Mouse (Mus musculus) CH12.LX (cell line): ENCODE data around the gene Borcs6. TPM values are rescaled to one million over a fixed set of nuclear protein-coding genes. Genes with fewer than 3 reads are reported as not detected.

Source experiments
- DNase-seq: peaks from one replicate; pipeline ENCODE4 v3.0.0-alpha.2; 2013; ENCODE audit errors: extremely low read depth
- H3K27ac ChIP-seq: 2 replicates; pipeline ENCODE4 v1.5.1; 2012; ENCODE audit warnings: low read depth, mild to moderate bottlenecking, control low read depth, moderate library complexity; ENCODE audit not compliant: insufficient read depth
- H3K27me3 ChIP-seq: replicated peaks from 2 replicates; pipeline ENCODE3; 2012; ENCODE audit warnings: inconsistent platforms
- H3K36me3 ChIP-seq, 2 experiments: replicated peaks in 1 of 2; 2 replicates each; pipeline versions ENCODE3 to v1.6.1; 2012; ENCODE audit warnings: inconsistent platforms in 1 of 2, low read length in 1 of 2, mild to moderate bottlenecking in 1 of 2, mixed read lengths in 1 of 2, moderate library complexity in 1 of 2; ENCODE audit not compliant: control insufficient read depth in 1 of 2, insufficient read depth in 1 of 2
- H3K4me1 ChIP-seq, 2 experiments: 2 replicates each; pipeline ENCODE4 v1.6.1; 2012; ENCODE audit warnings: inconsistent platforms in 1 of 2, moderate library complexity in 1 of 2; ENCODE audit not compliant: insufficient read depth in 2 of 2, control insufficient read depth in 1 of 2
- H3K4me2 ChIP-seq: 2 replicates; pipeline ENCODE4 v1.6.1; 2012; ENCODE audit warnings: low read depth, mild to moderate bottlenecking, control low read depth; ENCODE audit not compliant: poor library complexity, insufficient read depth, severe bottlenecking
- H3K4me3 ChIP-seq, 3 experiments: fragments of 150-350 bp in 1 of 3; sonication (generic) in 1 of 3; replicated peaks in 1 of 3; 2 replicates each; pipeline versions ENCODE3 to v1.5.1; 2011 to 2012; ENCODE audit warnings: low read depth in 2 of 3, low read length in 2 of 3, mild to moderate bottlenecking in 2 of 3, moderate library complexity in 2 of 3, control low read depth in 1 of 3, improper control_type of control experiment in 1 of 3, inconsistent platforms in 1 of 3, mixed read lengths in 1 of 3; ENCODE audit not compliant: poor library complexity in 1 of 3
- H3K79me2 ChIP-seq: replicated peaks from 2 replicates; pipeline ENCODE4 v1.6.1; 2012; ENCODE audit warnings: mild to moderate bottlenecking, moderate library complexity; ENCODE audit not compliant: control insufficient read depth, poor library complexity, insufficient read depth, severe bottlenecking; ENCODE audit errors: extremely low read depth
- H3K9ac ChIP-seq: 2 replicates; pipeline ENCODE4 v1.6.1; 2012; ENCODE audit warnings: low read depth, mild to moderate bottlenecking, control low read depth, moderate library complexity; ENCODE audit not compliant: insufficient read depth
- H3K9me3 ChIP-seq: replicated peaks from 2 replicates; pipeline ENCODE3; 2012; ENCODE audit warnings: low read length, inconsistent platforms, mixed read lengths
- CTCF ChIP-seq, 2 experiments: IDR thresholded peaks in 1 of 2; conservative IDR thresholded peaks in 1 of 2; 2 replicates each; pipeline ENCODE4 v1.5.1; 2011 to 2012; ENCODE audit warnings: low read depth in 2 of 2, low read length in 2 of 2, improper control_type of control experiment in 1 of 2, inconsistent platforms in 1 of 2, mild to moderate bottlenecking in 1 of 2, moderate library complexity in 1 of 2
- ELF1 ChIP-seq: IDR thresholded peaks from 2 replicates; pipeline ENCODE4 v1.6.1; 2014; ENCODE audit warnings: low read depth, mild to moderate bottlenecking, inconsistent platforms, low read length, improper control_type of control experiment
- IRF4 ChIP-seq: IDR thresholded peaks from 2 replicates; pipeline ENCODE4 v1.6.1; 2014; ENCODE audit warnings: low read depth, mild to moderate bottlenecking, inconsistent platforms, low read length, improper control_type of control experiment
- MAX ChIP-seq: IDR thresholded peaks from 2 replicates; pipeline ENCODE4 v1.6.1; 2011; ENCODE audit warnings: low read length, improper control_type of control experiment
- MEF2A ChIP-seq: IDR thresholded peaks from 2 replicates; pipeline ENCODE4 v1.6.1; 2014; ENCODE audit warnings: low read depth, mild to moderate bottlenecking, inconsistent platforms, low read length, improper control_type of control experiment, borderline replicate concordance
- MXI1 ChIP-seq: IDR thresholded peaks from 2 replicates; pipeline ENCODE4 v1.6.1; 2011; ENCODE audit warnings: mild to moderate bottlenecking, low read depth, low read length, improper control_type of control experiment
- NELFE ChIP-seq: IDR thresholded peaks from 2 replicates; pipeline ENCODE4 v1.6.1; 2011; ENCODE audit warnings: low read depth, low read length, improper control_type of control experiment
- NRF1 ChIP-seq: IDR thresholded peaks from 2 replicates; pipeline ENCODE4 v1.6.1; 2014; ENCODE audit warnings: low read depth, mild to moderate bottlenecking, inconsistent platforms, low read length, improper control_type of control experiment, moderate library complexity
- POLR2A ChIP-seq: IDR thresholded peaks from 2 replicates; pipeline ENCODE4 v1.6.1; 2011; ENCODE audit warnings: low read depth, mild to moderate bottlenecking, improper control_type of control experiment, low read length
- RAD21 ChIP-seq: IDR thresholded peaks from 2 replicates; pipeline ENCODE4 v1.6.1; 2011; ENCODE audit warnings: low read depth, mild to moderate bottlenecking, low read length, improper control_type of control experiment, moderate library complexity
- SMC3 ChIP-seq: IDR thresholded peaks from 2 replicates; pipeline ENCODE4 v1.6.1; 2011; ENCODE audit warnings: low read depth, low read length, improper control_type of control experiment
- ZMIZ1 ChIP-seq: IDR thresholded peaks from 2 replicates; pipeline ENCODE4 v1.6.1; 2012; ENCODE audit warnings: low read depth, mild to moderate bottlenecking, inconsistent platforms, low read length, improper control_type of control experiment
- ZNF384 ChIP-seq: IDR thresholded peaks from 2 replicates; pipeline ENCODE4 v1.6.1; 2012; ENCODE audit warnings: low read depth, low read length, improper control_type of control experiment, inconsistent platforms
- dilution Hi-C: fragments of 300-500 bp; cut with MboI; formaldehyde crosslinking; loops from 2 replicates; pipeline ENCODE4 v1.14.3; 2020; ENCODE audit warnings: low sequenced_read_pairs; ENCODE audit not compliant: extremely low pct_unique_long_range_greater_than_20kb, extremely low pct_ligation_motif_present
- in situ Hi-C: fragments of 300-500 bp; cut with MboI; formaldehyde crosslinking; loops from 3 replicates; pipeline ENCODE4 v1.14.3; 2019; ENCODE audit warnings: low sequenced_read_pairs, low pct_ligation_motif_present, low pct_unique_long_range_greater_than_20kb, mixed read lengths
- polyA plus RNA-seq: library from polyadenylated mRNA; unstranded; fragments of >175 nt; gene quantifications from 2 replicates; pipeline ENCODE4 v1.2.1, GENCODE M21; 2012; ENCODE audit warnings: low read depth; ENCODE audit not compliant: insufficient read length
- total RNA-seq, 2 experiments: library from RNA; depleted of rRNA; stranded (reverse); fragments of 300-350 nt in 1 of 2; fragments of >200 nt in 1 of 2; gene quantifications; 2 replicates each; pipeline ENCODE4 v1.2.3; 2012 to 2014

The Borcs6 gene
- total and polyA plus RNA-seq, 3 experiments = 5.4 to 11.1 (median 7.3) TPM

GRCm38 (mm10) chr11:69090367-69090766 lies 30.9 kb downstream of the Borcs6 start:
- peaks cover 23 to 59% of the 10 kb centered on the region in 2 experiments for H3K4me1 ChIP-seq
- no peak for TF ChIP-seq MEF2A
- TF ChIP-seq ZMIZ1 = no peak
- no peak for TF ChIP-seq MAX
- no peak for TF ChIP-seq NRF1
- peak overlapping the region; percentile 71 for H3K4me2 ChIP-seq
- peak overlapping the region; percentile 39 for H3K27ac ChIP-seq
- dilution Hi-C loops = no loop called here
- H3K4me3 ChIP-seq = peak overlapping the region in 1 of 3 experiments; percentile 18
- peaks cover 18% of the 10 kb centered on the region for H3K27me3 ChIP-seq
- no peaks in the 10 kb centered on the region for H3K9me3 ChIP-seq
- peaks cover 23 to 37% of the 10 kb centered on the region in 2 experiments for H3K36me3 ChIP-seq
- in situ Hi-C loops = loop anchor here (25.0 kb wide), 1 partner anchor 922 kb away; the partner anchor contains the start of genes Acadvl, Dlg4 and Dvl2
- no peak for DNase-seq
- H3K79me2 ChIP-seq = peaks cover 29% of the 10 kb centered on the region
- peak overlapping the region; percentile 4; the same call in 1 of the 2 replicates for H3K9ac ChIP-seq

- H3K27ac ChIP-seq = no peak overlapping the region
- no peak overlapping the region for H3K9ac ChIP-seq
- dilution Hi-C loops = no loop called here
- no peak overlapping the region for H3K4me3 ChIP-seq
- in situ Hi-C loops = loop anchor here (25.0 kb wide), 1 partner anchor 921 kb away; the partner anchor contains the start of genes Acadvl, Dlg4 and Dvl2
- no peak for TF ChIP-seq ELF1
- TF ChIP-seq NELFE = no peak
- TF ChIP-seq IRF4 = no peak
- TF ChIP-seq ZMIZ1 = no peak
- TF ChIP-seq MAX = no peak
- TF ChIP-seq, all 38 proteins: peak for 0
- peaks cover 23 to 37% of the 10 kb centered on the region in 2 experiments for H3K36me3 ChIP-seq
- DNase-seq = no peak
- peaks cover 13% of the 10 kb centered on the region for H3K27me3 ChIP-seq
- H3K4me2 ChIP-seq = no peak overlapping the region
- peaks cover 29% of the 10 kb centered on the region for H3K79me2 ChIP-seq
- no peaks in the 10 kb centered on the region for H3K9me3 ChIP-seq
- peaks cover 23 to 73% of the 10 kb centered on the region in 2 experiments for H3K4me1 ChIP-seq
Observed at GRCm38 (mm10) chr11:69091566-69092385, 32.3 kb downstream of the Borcs6 start.

- DNase-seq = peak; percentile 82
- no peak overlapping the region for H3K27ac ChIP-seq
- H3K9me3 ChIP-seq = no peaks in the 10 kb centered on the region
- H3K79me2 ChIP-seq = peaks cover 29% of the 10 kb centered on the region
- dilution Hi-C loops = no loop called here
- peaks cover 22 to 74% of the 10 kb centered on the region in 2 experiments for H3K4me1 ChIP-seq
- TF ChIP-seq ELF1 (no peak), POLR2A (no peak), IRF4 (peak; percentile 35; the same call in 1 of the 2 replicates), ZNF384 (no peak), MEF2A (0 out of 2 replicates have a peak, but pooled peaks have one; percentile 16), SMC3 (peak; percentile 52), CTCF (conservative IDR thresholded peaks at IDR 0.05 in 1 of 2, IDR thresholded peaks at IDR 0.05 in 1 of 2; ENCODE audit: low read depth in 2 of 2, low read length in 2 of 2) (peak; percentile 86 to 99), RAD21 (peak; percentile 70), MXI1 (peak; percentile 35; the same call in 1 of the 2 replicates)
- in situ Hi-C loops = loop anchor here (25.0 kb wide), 1 partner anchor 920 kb away; the partner anchor contains the start of genes Acadvl, Dlg4 and Dvl2
- H3K36me3 ChIP-seq = peaks cover 23 to 37% of the 10 kb centered on the region in 2 experiments
- H3K4me2 ChIP-seq = no peak overlapping the region
- no peak overlapping the region for H3K4me3 ChIP-seq
- peaks cover 9% of the 10 kb centered on the region for H3K27me3 ChIP-seq
- no peak overlapping the region for H3K9ac ChIP-seq
Observed at GRCm38 (mm10) chr11:69092386-69092751, 32.9 kb downstream of the Borcs6 start.
